Mouse (Mus musculus) gastrocnemius, postnatal 4 days (tissue): ENCODE measurements around the gene Lce3a. TPM values are rescaled to one million over a fixed set of nuclear protein-coding genes. Genes with fewer than 3 reads are reported as not detected.

Experiments
- DNase-seq, 2 experiments: peaks; one replicate each; pipeline ENCODE4 v3.0.0; 2021 to 2022; ENCODE audit warnings: low spot score in 2 of 2, mixed read lengths in 2 of 2
- long read RNA-seq, 2 experiments: library from polyadenylated mRNA; stranded (forward); transcript quantifications; one replicate each; pipeline ENCODE4 v2.0.0; 2021
- total RNA-seq, 2 experiments: library from RNA; stranded (reverse); gene quantifications; 2 replicates each; pipeline ENCODE4 v1.2.3; 2021

Lce3a gene
- total RNA-seq, result not detected
- long read RNA-seq, experiment 1, result 0 reads
- long read RNA-seq, experiment 2, result 0 reads

- no peak for DNase-seq
Observed at GRCm38 (mm10) chr3:92926130-92926529, at the start of gene Lce3a. Gene Lce3a (minus strand): TSS chr3:92926230.

GRCm38 (mm10) chr3:92966761-92967160, 40.7 kb upstream of the Lce3a start, which contains the start of gene Lce3e:
Gene Lce3e (plus strand): TSS chr3:92967061.
- DNase-seq, result no peak

GRCm38 (mm10) chr3:92957090-92957489, 31.1 kb upstream of the Lce3a start, which contains the start of gene Lce3d:
Gene Lce3d (plus strand): TSS chr3:92957390.
- no peak for DNase-seq

GRCm38 (mm10) chr3:92944186-92944585, 18.2 kb upstream of the Lce3a start, which contains the start of gene Lce3c:
Gene Lce3c (plus strand): TSS chr3:92944486.
- DNase-seq, result no peak

GRCm38 (mm10) chr3:92932679-92933078, 6.6 kb upstream of the Lce3a start, which contains the start of gene Lce3b:
Gene Lce3b (plus strand): TSS chr3:92932979.
- DNase-seq, result no peak

- no peak for DNase-seq
Observed at GRCm38 (mm10) chr3:92920364-92920763, 5.7 kb downstream of the Lce3a start.

GRCm38 (mm10) chr3:92907571-92907970, 18.5 kb downstream of the Lce3a start:
- no peak for DNase-seq

- DNase-seq, result no peak
Observed at GRCm38 (mm10) chr3:92905182-92905581, 20.8 kb downstream of the Lce3a start.

GRCm38 (mm10) chr3:92903640-92904039, 22.4 kb downstream of the Lce3a start:
- DNase-seq, result no peak

- peak in 1 of 2 experiments; percentile 14 for DNase-seq
Observed at GRCm38 (mm10) chr3:92902992-92903391, 23.0 kb downstream of the Lce3a start.

GRCm38 (mm10) chr3:92894489-92894888, 31.5 kb downstream of the Lce3a start:
- DNase-seq, result no peak

GRCm38 (mm10) chr3:92894063-92894462, 32.0 kb downstream of the Lce3a start:
- DNase-seq, result no peak

Other genes starting within 250 kb of the Lce3a start
- under 1 TPM in 1 of 2 experiments, not detected in 1; 0.39 TPM for gene Lce1c, start 247.0 kb downstream of the Lce3a start, total RNA-seq
- gene Lce1d, start 239.0 kb downstream of the Lce3a start, total RNA-seq, result not detected
- not detected for gene Lce1e, start 217.2 kb downstream of the Lce3a start, total RNA-seq
- gene Lce1f, start 205.9 kb downstream of the Lce3a start, total RNA-seq, result not detected
- gene Gm38119, start 187.1 kb downstream of the Lce3a start, total RNA-seq, result not detected
- gene Lce1g, start 173.9 kb downstream of the Lce3a start, total RNA-seq, result not detected
- not detected for gene Lce1h, start 161.2 kb downstream of the Lce3a start, total RNA-seq
- gene Lce1i, start 147.3 kb downstream of the Lce3a start, total RNA-seq, result not detected
- not detected for gene Lce1j, start 135.7 kb downstream of the Lce3a start, total RNA-seq
- gene Lce1k, start 118.3 kb downstream of the Lce3a start, total RNA-seq, result not detected
- gene Kprp, start 99.0 kb downstream of the Lce3a start, total RNA-seq, result under 1 TPM in 1 of 2 experiments, not detected in 1; 0.13 TPM
- gene Lce1l, start 74.9 kb downstream of the Lce3a start, total RNA-seq, result not detected
- not detected for gene 2310050C09Rik, start 56.0 kb downstream of the Lce3a start, total RNA-seq
- gene Lce3b, start 6.7 kb upstream of the Lce3a start, total RNA-seq, result not detected
- gene Lce3c, start 18.3 kb upstream of the Lce3a start, total RNA-seq, result not detected
- gene Lce3d, start 31.2 kb upstream of the Lce3a start, total RNA-seq, result not detected
- gene Lce3e, start 40.8 kb upstream of the Lce3a start, total RNA-seq, result not detected
- gene Lce3f, start 66.0 kb upstream of the Lce3a start, total RNA-seq, result not detected
- under 1 TPM in 1 of 2 experiments, not detected in 1; 0.52 TPM for gene Crct1, start 89.5 kb upstream of the Lce3a start, total RNA-seq
- gene Lce1m, start 92.8 kb upstream of the Lce3a start, total RNA-seq, result under 1 TPM in 1 of 2 experiments, not detected in 1; 0.62 TPM
- not detected for gene Gm4858, start 142.6 kb upstream of the Lce3a start, total RNA-seq
- gene Crnn, start 218.6 kb upstream of the Lce3a start, total RNA-seq, result not detected